Mouse (Mus musculus) spleen, adult 2 months (tissue): Measurements from ENCODE around the gene Lypla2.

ENCODE experiments used
- CTCF ChIP-seq: fragments of 200-500 bp; IDR thresholded peaks from 2 replicates; pipeline ENCODE4 v1.5.1; 2011; ENCODE audit warnings: mild to moderate bottlenecking, inconsistent platforms; ENCODE audit not compliant: insufficient read depth, insufficient read length, insufficient replicate concordance; ENCODE audit errors: extremely low read depth
- POLR2A ChIP-seq: fragments of 200-500 bp; IDR thresholded peaks from 2 replicates; pipeline ENCODE4 v1.6.1; 2011; ENCODE audit warnings: low read depth, low read length, inconsistent platforms

GRCm38 (mm10) chr4:135981524-135982063, 9.2 kb upstream of the Lypla2 start:
- TF ChIP-seq CTCF (no peak), POLR2A (no peak)
